Mouse (Mus musculus) limb, embryonic 14.5 days (tissue): ENCODE measurements around the gene Pnp2. TPM values are rescaled to one million over a fixed set of nuclear protein-coding genes. Genes with fewer than 3 reads are reported as not detected.

Experiments used
- ATAC-seq: fragments of 200-750 bp; cut with Nextera tagmentation; 2 replicates; pipeline ENCODE4 v1.8.0; 2017; ENCODE audit warnings: low read depth, moderate number of reproducible peaks, moderate TSS enrichment; ENCODE audit not compliant: low FRiP score
- DNase-seq: peaks from one replicate; pipeline ENCODE4 v3.0.0-alpha.2; 2015; ENCODE audit warnings: low spot score
- H3K27ac ChIP-seq: fragments of 300-500 bp; sonication (generic); replicated peaks from 2 replicates; pipeline ENCODE4 v1.5.1; 2014; ENCODE audit warnings: low read depth, mild to moderate bottlenecking, low read length, moderate library complexity, mixed read lengths
- H3K27me3 ChIP-seq: fragments of 300-500 bp; sonication (generic); 2 replicates; pipeline ENCODE4 v1.6.1; 2014; ENCODE audit warnings: low read length, mixed read lengths; ENCODE audit not compliant: control insufficient read depth, insufficient read depth
- H3K36me3 ChIP-seq: fragments of 300-500 bp; sonication (generic); 2 replicates; pipeline ENCODE4 v1.6.1; 2014; ENCODE audit warnings: mild to moderate bottlenecking, low read length, moderate library complexity, mixed read lengths; ENCODE audit not compliant: control insufficient read depth, insufficient read depth
- H3K4me1 ChIP-seq: fragments of 300-500 bp; sonication (generic); 2 replicates; pipeline ENCODE4 v1.6.1; 2014; ENCODE audit warnings: antibody characterized with exemption, low read length, mixed read lengths; ENCODE audit not compliant: control insufficient read depth, insufficient read depth
- H3K4me2 ChIP-seq: fragments of 300-500 bp; sonication (generic); replicated peaks from 2 replicates; pipeline ENCODE4 v1.6.1; 2014; ENCODE audit warnings: low read depth, mild to moderate bottlenecking, low read length, moderate library complexity; ENCODE audit not compliant: severe bottlenecking
- H3K4me3 ChIP-seq: fragments of 300-500 bp; sonication (generic); replicated peaks from 2 replicates; pipeline ENCODE4 v1.5.1; 2014; ENCODE audit warnings: low read length
- H3K9ac ChIP-seq: fragments of 300-500 bp; sonication (generic); 2 replicates; pipeline ENCODE4 v1.6.1; 2014; ENCODE audit warnings: mild to moderate bottlenecking, low read depth, low read length, moderate library complexity; ENCODE audit not compliant: severe bottlenecking
- H3K9me3 ChIP-seq: fragments of 300-500 bp; sonication (generic); 2 replicates; pipeline ENCODE4 v1.6.1; 2016; ENCODE audit warnings: low read length; ENCODE audit not compliant: control insufficient read depth
- POLR2A ChIP-seq: fragments of 200-500 bp; IDR thresholded peaks from 2 replicates; pipeline ENCODE4 v1.8.0; 2012; ENCODE audit warnings: inconsistent platforms, mild to moderate bottlenecking, moderate library complexity, borderline replicate concordance; ENCODE audit not compliant: insufficient read depth, insufficient read length; ENCODE audit errors: extremely low read depth
- WGBS: fragments of 180-500 bp; shearing (Covaris S2); extraction: QIAGEN DNeasy Blood & Tissue Kit; methylation state at CpG from one replicate; pipeline ENCODE4 v1.1.7; 2014; 5-methylcytosine and 5-hydroxymethylcytosine counted together
- polyA plus RNA-seq, 2 experiments: library from polyadenylated mRNA; depleted of rRNA in 1 of 2; stranded (reverse) in 1 of 2; unstranded in 1 of 2; fragments of >200 nt; fragmentation: Nextera tagmentation in 1 of 2; extraction: Ambion mirVana in 1 of 2; gene quantifications; 2 replicates each; pipeline versions ENCODE4 v1.2.1 to v1.2.3; 2012 to 2014

Gene Pnp2
- polyA plus RNA-seq, 2 experiments = 0.31 to 0.37 TPM

GRCm38 (mm10) chr14:51007914-51008713 lies 52.3 kb downstream of the Pnp2 start:
- no peak for TF ChIP-seq POLR2A
- 71% methylated on average over 13 of the region's 13 CpGs for WGBS
- Histone ChIP-seq H3K4me3 (no peak overlapping the region), H3K27me3 (no peaks in the 10 kb centered on the region), H3K36me3 (no peaks in the 10 kb centered on the region), H3K4me1 (no peaks in the 10 kb centered on the region), H3K9me3 (no peaks in the 10 kb centered on the region), H3K9ac (no peak overlapping the region), H3K4me2 (no peak overlapping the region), H3K27ac (peak overlapping the region; percentile 67)
- DNase-seq = peak; percentile 59
- no peak for ATAC-seq

- H3K4me1 ChIP-seq = no peaks in the 10 kb centered on the region
- no peak for TF ChIP-seq POLR2A
- H3K9ac ChIP-seq = no peak overlapping the region
- no peak overlapping the region for H3K27ac ChIP-seq
- no peaks in the 10 kb centered on the region for H3K27me3 ChIP-seq
- no peaks in the 10 kb centered on the region for H3K9me3 ChIP-seq
- H3K4me2 ChIP-seq = no peak overlapping the region
- H3K36me3 ChIP-seq = no peaks in the 10 kb centered on the region
- DNase-seq (no peak), ATAC-seq (no peak)
- WGBS = 73% methylated on average over 4 of the region's 4 CpGs
- H3K4me3 ChIP-seq = no peak overlapping the region
Measured at GRCm38 (mm10) chr14:51008781-51009180, 53.0 kb downstream of the Pnp2 start.

- no peak overlapping the region for H3K27ac ChIP-seq
- H3K9ac ChIP-seq = no peak overlapping the region
- WGBS = 89% methylated on average over 6 of the region's 6 CpGs
Measured at GRCm38 (mm10) chr14:51009572-51009971, 53.8 kb downstream of the Pnp2 start.

More at GRCm38 (mm10) chr14:51009572-51009971, 53.8 kb downstream of the Pnp2 start:
- H3K9me3 ChIP-seq = no peaks in the 10 kb centered on the region
- no peaks in the 10 kb centered on the region for H3K4me1 ChIP-seq
- ATAC-seq = no peak
- DNase-seq = no peak
- H3K4me2 ChIP-seq = no peak overlapping the region
- no peaks in the 10 kb centered on the region for H3K36me3 ChIP-seq
- TF ChIP-seq POLR2A = no peak
- no peak overlapping the region for H3K4me3 ChIP-seq
- no peaks in the 10 kb centered on the region for H3K27me3 ChIP-seq

Other genes with a start within 250 kb of the Pnp2 start
- gene Olfr748, start 248.6 kb upstream of the Pnp2 start, polyA plus RNA-seq (2012; rRNA removed) = not detected in 2 replicates
- gene Olfr748, start 248.6 kb upstream of the Pnp2 start, polyA plus RNA-seq (2014; fragmentation: Nextera tagmentation; extraction: Ambion mirVana) = not detected in 2 replicates
- not detected in 2 replicates for gene Olfr749, start 210.9 kb upstream of the Pnp2 start, polyA plus RNA-seq (2012; rRNA removed)
- not detected in 2 replicates for gene Olfr749, start 210.9 kb upstream of the Pnp2 start, polyA plus RNA-seq (2014; fragmentation: Nextera tagmentation; extraction: Ambion mirVana)
- gene Ttc5, start 170.5 kb upstream of the Pnp2 start, polyA plus RNA-seq (2012; rRNA removed) = 75.6 and 77.4 TPM in 2 replicates
- 63.2 and 67.6 TPM in 2 replicates for gene Ttc5, start 170.5 kb upstream of the Pnp2 start, polyA plus RNA-seq (2014; fragmentation: Nextera tagmentation; extraction: Ambion mirVana)
- not detected in 2 replicates for gene Ccnb1ip1, start 148.3 kb upstream of the Pnp2 start, polyA plus RNA-seq (2012; rRNA removed)
- gene Ccnb1ip1, start 148.3 kb upstream of the Pnp2 start, polyA plus RNA-seq (2014; fragmentation: Nextera tagmentation; extraction: Ambion mirVana) = not detected in 2 replicates
- 65.4 and 86.6 TPM in 2 replicates for gene Parp2, start 148.2 kb upstream of the Pnp2 start, polyA plus RNA-seq (2012; rRNA removed)
- 54.0 and 57.8 TPM in 2 replicates for gene Parp2, start 148.2 kb upstream of the Pnp2 start, polyA plus RNA-seq (2014; fragmentation: Nextera tagmentation; extraction: Ambion mirVana)
- 9.5 and 13.0 TPM in 2 replicates for gene Tep1, start 85.4 kb upstream of the Pnp2 start, polyA plus RNA-seq (2012; rRNA removed)
- 8.3 and 10.5 TPM in 2 replicates for gene Tep1, start 85.4 kb upstream of the Pnp2 start, polyA plus RNA-seq (2014; fragmentation: Nextera tagmentation; extraction: Ambion mirVana)
- gene Klhl33, start 58.5 kb upstream of the Pnp2 start, polyA plus RNA-seq (2012; rRNA removed) = 0.17 and 0.28 TPM in 2 replicates
- gene Klhl33, start 58.5 kb upstream of the Pnp2 start, polyA plus RNA-seq (2014; fragmentation: Nextera tagmentation; extraction: Ambion mirVana) = 0.08 and 0.11 TPM in 2 replicates
- gene Osgep, start 31.1 kb upstream of the Pnp2 start, polyA plus RNA-seq (2012; rRNA removed) = 116 and 137 TPM in 2 replicates
- 163 and 164 TPM in 2 replicates for gene Osgep, start 31.1 kb upstream of the Pnp2 start, polyA plus RNA-seq (2014; fragmentation: Nextera tagmentation; extraction: Ambion mirVana)
- 127 and 143 TPM in 2 replicates for gene Apex1, start 31.0 kb upstream of the Pnp2 start, polyA plus RNA-seq (2012; rRNA removed)
- 218 and 219 TPM in 2 replicates for gene Apex1, start 31.0 kb upstream of the Pnp2 start, polyA plus RNA-seq (2014; fragmentation: Nextera tagmentation; extraction: Ambion mirVana)
- 82.3 and 122 TPM in 2 replicates for gene Pip4p1, start 25.1 kb upstream of the Pnp2 start, polyA plus RNA-seq (2012; rRNA removed)
- 50.3 and 54.0 TPM in 2 replicates for gene Pip4p1, start 25.1 kb upstream of the Pnp2 start, polyA plus RNA-seq (2014; fragmentation: Nextera tagmentation; extraction: Ambion mirVana)
- 37.7 and 42.1 TPM in 2 replicates for gene Pnp, start 24.9 kb upstream of the Pnp2 start, polyA plus RNA-seq (2012; rRNA removed)
- 52.4 and 52.6 TPM in 2 replicates for gene Pnp, start 24.9 kb upstream of the Pnp2 start, polyA plus RNA-seq (2014; fragmentation: Nextera tagmentation; extraction: Ambion mirVana)
- 42.1 and 42.8 TPM in 2 replicates for gene Gm49342, start 11.5 kb upstream of the Pnp2 start, polyA plus RNA-seq (2012; rRNA removed)
- not detected in 2 replicates for gene Gm49342, start 11.5 kb upstream of the Pnp2 start, polyA plus RNA-seq (2014; fragmentation: Nextera tagmentation; extraction: Ambion mirVana)
- 0.13 and 0.18 TPM in 2 replicates for gene Rnase10, start 51.8 kb downstream of the Pnp2 start, polyA plus RNA-seq (2012; rRNA removed)
- not detected in 2 replicates for gene Rnase10, start 51.8 kb downstream of the Pnp2 start, polyA plus RNA-seq (2014; fragmentation: Nextera tagmentation; extraction: Ambion mirVana)
- 0.05 TPM in 1 of 2 replicates, not detected in the other for gene Rnase9, start 85.9 kb downstream of the Pnp2 start, polyA plus RNA-seq (2012; rRNA removed)
- gene Rnase9, start 85.9 kb downstream of the Pnp2 start, polyA plus RNA-seq (2014; fragmentation: Nextera tagmentation; extraction: Ambion mirVana) = not detected in 2 replicates
- not detected in 2 replicates for gene Rnase11, start 94.2 kb downstream of the Pnp2 start, polyA plus RNA-seq (2012; rRNA removed)
- gene Rnase11, start 94.2 kb downstream of the Pnp2 start, polyA plus RNA-seq (2014; fragmentation: Nextera tagmentation; extraction: Ambion mirVana) = not detected in 2 replicates
- 0.14 and 0.17 TPM in 2 replicates for gene Rnase12, start 101.7 kb downstream of the Pnp2 start, polyA plus RNA-seq (2012; rRNA removed)
- not detected in 2 replicates for gene Rnase12, start 101.7 kb downstream of the Pnp2 start, polyA plus RNA-seq (2014; fragmentation: Nextera tagmentation; extraction: Ambion mirVana)
- gene Olfr750, start 118.4 kb downstream of the Pnp2 start, polyA plus RNA-seq (2012; rRNA removed) = not detected in 2 replicates
- not detected in 2 replicates for gene Olfr750, start 118.4 kb downstream of the Pnp2 start, polyA plus RNA-seq (2014; fragmentation: Nextera tagmentation; extraction: Ambion mirVana)
- 66.2 and 67.4 TPM in 2 replicates for gene Rnase4, start 135.1 kb downstream of the Pnp2 start, polyA plus RNA-seq (2012; rRNA removed)
- 51.9 and 59.4 TPM in 2 replicates for gene Rnase4, start 135.1 kb downstream of the Pnp2 start, polyA plus RNA-seq (2014; fragmentation: Nextera tagmentation; extraction: Ambion mirVana)
- gene Ang, start 135.2 kb downstream of the Pnp2 start, polyA plus RNA-seq (2012; rRNA removed) = 9.7 and 13.6 TPM in 2 replicates
- gene Ang, start 135.2 kb downstream of the Pnp2 start, polyA plus RNA-seq (2014; fragmentation: Nextera tagmentation; extraction: Ambion mirVana) = 7.3 and 8.3 TPM in 2 replicates
- 0.04 TPM in 1 of 2 replicates, not detected in the other for gene Eddm3b, start 158.4 kb downstream of the Pnp2 start, polyA plus RNA-seq (2012; rRNA removed)
- not detected in 2 replicates for gene Eddm3b, start 158.4 kb downstream of the Pnp2 start, polyA plus RNA-seq (2014; fragmentation: Nextera tagmentation; extraction: Ambion mirVana)
- gene Rnase6, start 167.9 kb downstream of the Pnp2 start, polyA plus RNA-seq (2012; rRNA removed) = 1.1 and 1.3 TPM in 2 replicates
- gene Rnase6, start 167.9 kb downstream of the Pnp2 start, polyA plus RNA-seq (2014; fragmentation: Nextera tagmentation; extraction: Ambion mirVana) = 0.77 and 2.3 TPM in 2 replicates
- gene Rnase1, start 190.8 kb downstream of the Pnp2 start, polyA plus RNA-seq (2012; rRNA removed) = 0.47 and 0.61 TPM in 2 replicates
- 0.39 and 0.61 TPM in 2 replicates for gene Rnase1, start 190.8 kb downstream of the Pnp2 start, polyA plus RNA-seq (2014; fragmentation: Nextera tagmentation; extraction: Ambion mirVana)
- not detected in 2 replicates for gene Rnase2b, start 206.3 kb downstream of the Pnp2 start, polyA plus RNA-seq (2012; rRNA removed)
- gene Rnase2b, start 206.3 kb downstream of the Pnp2 start, polyA plus RNA-seq (2014; fragmentation: Nextera tagmentation; extraction: Ambion mirVana) = not detected in 2 replicates
- not detected in 2 replicates for gene Ang2, start 243.2 kb downstream of the Pnp2 start, polyA plus RNA-seq (2012; rRNA removed)
- gene Ang2, start 243.2 kb downstream of the Pnp2 start, polyA plus RNA-seq (2014; fragmentation: Nextera tagmentation; extraction: Ambion mirVana) = not detected in 2 replicates
- not detected in 2 replicates for gene Ear14, start 247.4 kb downstream of the Pnp2 start, polyA plus RNA-seq (2012; rRNA removed)
- not detected in 2 replicates for gene Ear14, start 247.4 kb downstream of the Pnp2 start, polyA plus RNA-seq (2014; fragmentation: Nextera tagmentation; extraction: Ambion mirVana)